In genomic region chr3:14782365-14782764, GRCm38 (mm10) we compare ENCODE assay signal across 10 mouse cellular contexts. TPM values are rescaled to one million over a fixed set of nuclear protein-coding genes. Genes with fewer than 3 reads are reported as not detected.
"Had no signal": no experiment of that assay in that cellular context is flagged by ENCODE, and none has a peak within 500 bp of the region (broad histone marks: within the 10 kb centered on the region; RNA-seq: fewer than 3 reads in every experiment).

No protein-coding gene starts in this region.

RNA-seq across cellular contexts. Expression of gene Car1, which starts 25.8 kb away (rescaled TPM):
- total RNA-seq: neutrophil, adult 5-6 weeks had no signal
- polyA plus RNA-seq: lung, embryonic 14.5 days; midbrain, embryonic 10.5 days; midbrain, embryonic 12.5 days; midbrain, embryonic 14.5 days; midbrain, embryonic 16.5 days; neural tube, embryonic 12.5 days; neural tube, embryonic 14.5 days; small intestine, adult 2 months; stomach, embryonic 14.5 days had no signal
